Mouse (Mus musculus) ES-CJ7 (cell line): ENCODE results near the gene Per1.
A peak's percentile ranks its signal among the peaks of the same experiment; 100 is the strongest.

Source experiments
- DNase-seq: peaks from one replicate; pipeline ENCODE4 v3.0.0; 2011; ENCODE audit warnings: low read depth, low spot score

Per1 gene

GRCm38 (mm10) chr11:69114621-69115020 lies 19.6 kb downstream of the Per1 start:
- DNase-seq, result no peak

- no peak for DNase-seq
Observed at GRCm38 (mm10) chr11:69116843-69117242, 21.8 kb downstream of the Per1 start.

GRCm38 (mm10) chr11:69117737-69118695 lies 23.0 kb downstream of the Per1 start:
- peak; percentile 64 for DNase-seq

- peak; percentile 84 for DNase-seq
Observed at GRCm38 (mm10) chr11:69118765-69119164, 23.7 kb downstream of the Per1 start.

GRCm38 (mm10) chr11:69119446-69120155 lies 24.6 kb downstream of the Per1 start:
- DNase-seq, result no peak

- DNase-seq, result no peak
Observed at GRCm38 (mm10) chr11:69120221-69121000, 25.4 kb downstream of the Per1 start, which contains the start of gene Hes7. Hes7 (plus strand) TSS chr11:69120404.

- DNase-seq, result no peak
Observed at GRCm38 (mm10) chr11:69121001-69121740, 26.2 kb downstream of the Per1 start.

- peak; percentile 81 for DNase-seq
Observed at GRCm38 (mm10) chr11:69121741-69122335, 26.8 kb downstream of the Per1 start.

- peak; percentile 84 for DNase-seq
Observed at GRCm38 (mm10) chr11:69122336-69122951, 27.4 kb downstream of the Per1 start, which contains the start of gene 9130213A22Rik. 9130213A22Rik (minus strand) TSS chr11:69122589.

- peak; percentile 88 for DNase-seq
Observed at GRCm38 (mm10) chr11:69123056-69123692, 28.2 kb downstream of the Per1 start.

- DNase-seq, result peak; percentile 95
Observed at GRCm38 (mm10) chr11:69123693-69124497, 28.9 kb downstream of the Per1 start.

GRCm38 (mm10) chr11:69124498-69124847 lies 29.5 kb downstream of the Per1 start:
- DNase-seq, result no peak

GRCm38 (mm10) chr11:69125041-69125851 lies 30.2 kb downstream of the Per1 start:
- DNase-seq, result peak; percentile 96

- no peak for DNase-seq
Observed at GRCm38 (mm10) chr11:69125852-69125918, 30.7 kb downstream of the Per1 start, which contains the start of gene Aloxe3. Aloxe3 (plus strand) TSS chr11:69125896.

GRCm38 (mm10) chr11:69125919-69126705 lies 31.1 kb downstream of the Per1 start:
- peak; percentile 28 for DNase-seq

GRCm38 (mm10) chr11:69126706-69127095 lies 31.7 kb downstream of the Per1 start:
- peak; percentile 36 for DNase-seq

- DNase-seq, result no peak
Observed at GRCm38 (mm10) chr11:69128426-69129122, 33.6 kb downstream of the Per1 start.
